Mouse (Mus musculus): ENCODE measurements around the gene Fam50a. TPM values are rescaled to one million over a fixed set of nuclear protein-coding genes. Genes with fewer than 3 reads are reported as not detected.
"Not testable (repeated sequence)": the region's sequence is repeated elsewhere in the genome, so short reads cannot be mapped to it uniquely, and the experiment has no call there.

Gene Fam50a
- polyA plus RNA-seq, 1 experiment from 2014 or later, result 69.3 TPM

GRCm38 (mm10) chrX:74353467-74353770, 40.6 kb downstream of the Fam50a start, which contains the start of gene Lage3:
Gene Lage3 (minus strand): TSS chrX:74353618.
- Histone ChIP-seq H3K27me3 (no peaks in the 10 kb centered on the region), H3K9ac (peak within 1 kb of the TSS; percentile 69), H3K36me3 (no peaks in the 10 kb centered on the region), H3K9me3 (no peaks in the 10 kb centered on the region), H3K4me3 (peak within 1 kb of the TSS; percentile 49), H3K4me1 (no peaks in the 10 kb centered on the region), H3K4me2 (peak within 1 kb of the TSS; percentile 62), H3K27ac (peak within 1 kb of the TSS; percentile 62)
- ATAC-seq (ENCODE audit: insufficient number of reproducible peaks, insufficient read depth, low FRiP score, low TSS enrichment, low read depth), result peak; percentile 78
- 22% methylated on average over 13 of the region's 22 CpGs for WGBS

DNA sequence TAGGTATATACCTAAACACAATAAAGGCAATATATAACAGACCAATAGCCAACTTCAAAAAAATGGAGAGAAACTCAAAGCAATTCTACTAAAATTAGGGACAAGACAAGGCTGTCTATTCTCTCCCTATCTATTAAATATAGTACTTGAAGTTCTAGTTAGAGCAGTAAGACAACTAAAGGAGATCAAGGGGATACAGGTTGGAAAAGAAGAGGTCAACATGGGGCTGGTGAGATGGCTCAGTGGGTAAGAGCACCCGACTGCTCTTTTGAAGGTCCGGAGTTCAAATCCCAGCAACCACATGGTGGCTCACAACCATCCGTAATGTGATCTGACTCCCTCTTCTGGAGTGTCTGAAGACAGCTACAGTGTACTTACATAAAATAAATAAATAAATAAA, 44.2 kb downstream of the Fam50a start:
- WGBS, result 85% methylated on average over 3 of the region's 3 CpGs
- not testable (repeated sequence) for H3K36me3 ChIP-seq; H3K4me3 ChIP-seq; H3K9me3 ChIP-seq; ATAC-seq (ENCODE audit: insufficient number of reproducible peaks, insufficient read depth, low FRiP score, low TSS enrichment, low read depth); H3K27me3 ChIP-seq; H3K27ac ChIP-seq; H3K9ac ChIP-seq; H3K4me1 ChIP-seq; H3K4me2 ChIP-seq

GRCm38 (mm10) chrX:74359171-74359570, 46.3 kb downstream of the Fam50a start:
- 44% methylated on average over 11 of the region's 11 CpGs for WGBS

DNA sequence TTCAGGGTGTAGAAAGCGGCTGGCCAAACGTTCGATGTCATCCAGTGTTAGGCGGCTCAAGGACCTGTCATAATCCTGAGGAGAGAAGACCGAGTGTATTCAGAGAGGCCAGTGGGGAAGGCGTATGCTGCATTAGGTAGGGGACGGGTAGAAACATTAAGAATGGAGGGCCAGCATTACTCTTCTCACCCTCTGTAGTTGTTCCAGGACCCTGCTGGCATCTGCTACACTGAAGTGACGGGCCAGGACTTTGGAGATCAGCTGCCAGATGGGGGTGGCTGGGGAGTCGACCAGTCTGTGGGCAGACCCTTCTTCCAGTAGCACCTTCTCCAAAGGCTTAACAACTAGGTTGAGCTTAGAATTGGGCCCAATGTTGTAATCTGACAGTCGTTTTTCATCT, 54.7 kb downstream of the Fam50a start:
- 0 out of 2 replicates have a peak, but pooled peaks cover 3% of the 10 kb centered on the region for H3K4me1 ChIP-seq
- H3K4me3 ChIP-seq, result peak overlapping the region; percentile 60
- 75% methylated on average over 10 of the region's 10 CpGs for WGBS
- H3K36me3 ChIP-seq, result peaks cover 19% of the 10 kb centered on the region; the same call in 1 of the 2 replicates
- H3K9me3 ChIP-seq, result no peaks in the 10 kb centered on the region
- ATAC-seq (ENCODE audit: insufficient number of reproducible peaks, insufficient read depth, low FRiP score, low TSS enrichment, low read depth), result no peak
- H3K27me3 ChIP-seq, result no peaks in the 10 kb centered on the region
- peak overlapping the region; percentile 66; the same call in 1 of the 2 replicates for H3K27ac ChIP-seq
- H3K4me2 ChIP-seq, result peak overlapping the region; percentile 65
- H3K9ac ChIP-seq, result peak overlapping the region; percentile 83

More at GRCm38 (mm10) chrX:74359171-74359570, 46.3 kb downstream of the Fam50a start:
- no peak overlapping the region for H3K27ac ChIP-seq
- no peaks in the 10 kb centered on the region for H3K9me3 ChIP-seq
- H3K9ac ChIP-seq, result no peak overlapping the region
- H3K36me3 ChIP-seq, result no peaks in the 10 kb centered on the region
- no peaks in the 10 kb centered on the region for H3K27me3 ChIP-seq
- no peaks in the 10 kb centered on the region for H3K4me1 ChIP-seq
- no peak overlapping the region for H3K4me2 ChIP-seq
- ATAC-seq (ENCODE audit: insufficient number of reproducible peaks, insufficient read depth, low FRiP score, low TSS enrichment, low read depth), result no peak
- H3K4me3 ChIP-seq, result no peak overlapping the region

- H3K4me2 ChIP-seq, result peak overlapping the region; percentile 65
- peak overlapping the region; percentile 66 for H3K27ac ChIP-seq
- peak; percentile 68 for ATAC-seq (ENCODE audit: insufficient number of reproducible peaks, insufficient read depth, low FRiP score, low TSS enrichment, low read depth)
- H3K9ac ChIP-seq, result peak overlapping the region; percentile 83
- WGBS, result 31% methylated on average over 43 of the region's 49 CpGs
- no peaks in the 10 kb centered on the region for H3K9me3 ChIP-seq
- peaks cover 19% of the 10 kb centered on the region; the same call in 1 of the 2 replicates for H3K36me3 ChIP-seq
- no peaks in the 10 kb centered on the region for H3K27me3 ChIP-seq
- 0 out of 2 replicates have a peak, but pooled peaks cover 3% of the 10 kb centered on the region for H3K4me1 ChIP-seq
- peak overlapping the region; percentile 60 for H3K4me3 ChIP-seq
Measured at GRCm38 (mm10) chrX:74368209-74368909, 55.5 kb downstream of the Fam50a start.

Small RNAs within 50 kb of the gene (microRNA-seq; reads per million reads assigned to microRNA genes)
- gene Mir7091 (not detected), gene Mir7092 (not detected)

Other genes with a start within 250 kb of the Fam50a start
- gene Opn1mw, start 185.6 kb upstream of the Fam50a start, polyA plus RNA-seq (2015; fragmentation: Nextera tagmentation; extraction: Ambion mirVana), result not detected in 2 replicates
- gene Mecp2, start 177.7 kb upstream of the Fam50a start, polyA plus RNA-seq (2015; fragmentation: Nextera tagmentation; extraction: Ambion mirVana), result 12.1 and 12.6 TPM in 2 replicates
- not detected in 2 replicates for gene Tex28, start 145.2 kb upstream of the Fam50a start, polyA plus RNA-seq (2015; fragmentation: Nextera tagmentation; extraction: Ambion mirVana)
- gene Tktl1, start 135.8 kb upstream of the Fam50a start, polyA plus RNA-seq (2015; fragmentation: Nextera tagmentation; extraction: Ambion mirVana), result 0.14 TPM in 1 of 2 replicates, not detected in the other
- 289 and 307 TPM in 2 replicates for gene Flna, start 63.2 kb upstream of the Fam50a start, polyA plus RNA-seq (2015; fragmentation: Nextera tagmentation; extraction: Ambion mirVana)
- 28.9 and 31.6 TPM in 2 replicates for gene Emd, start 58.3 kb upstream of the Fam50a start, polyA plus RNA-seq (2015; fragmentation: Nextera tagmentation; extraction: Ambion mirVana)
- 776 and 892 TPM in 2 replicates for gene Rpl10, start 42.2 kb upstream of the Fam50a start, polyA plus RNA-seq (2015; fragmentation: Nextera tagmentation; extraction: Ambion mirVana)
- 92.8 and 94.8 TPM in 2 replicates for gene Taz, start 31.1 kb upstream of the Fam50a start, polyA plus RNA-seq (2015; fragmentation: Nextera tagmentation; extraction: Ambion mirVana)
- 11.3 and 14.9 TPM in 2 replicates for gene Dnase1l1, start 30.7 kb upstream of the Fam50a start, polyA plus RNA-seq (2015; fragmentation: Nextera tagmentation; extraction: Ambion mirVana)
- 124 and 133 TPM in 2 replicates for gene Atp6ap1, start 15.9 kb upstream of the Fam50a start, polyA plus RNA-seq (2015; fragmentation: Nextera tagmentation; extraction: Ambion mirVana)
- 254 and 268 TPM in 2 replicates for gene Gdi1, start 8.0 kb upstream of the Fam50a start, polyA plus RNA-seq (2015; fragmentation: Nextera tagmentation; extraction: Ambion mirVana)
- gene Plxna3, start 16.0 kb downstream of the Fam50a start, polyA plus RNA-seq (2015; fragmentation: Nextera tagmentation; extraction: Ambion mirVana), result 21.4 and 25.1 TPM in 2 replicates
- 113 and 129 TPM in 2 replicates for gene Lage3, start 40.6 kb downstream of the Fam50a start, polyA plus RNA-seq (2015; fragmentation: Nextera tagmentation; extraction: Ambion mirVana)
- gene Ubl4a, start 60.2 kb downstream of the Fam50a start, polyA plus RNA-seq (2015; fragmentation: Nextera tagmentation; extraction: Ambion mirVana), result 67.2 and 71.1 TPM in 2 replicates
- gene Slc10a3, start 60.3 kb downstream of the Fam50a start, polyA plus RNA-seq (2015; fragmentation: Nextera tagmentation; extraction: Ambion mirVana), result 19.5 and 20.2 TPM in 2 replicates
- gene Fam3a, start 80.2 kb downstream of the Fam50a start, polyA plus RNA-seq (2015; fragmentation: Nextera tagmentation; extraction: Ambion mirVana), result 38.1 and 45.5 TPM in 2 replicates
- 17.9 and 18.8 TPM in 2 replicates for gene Ikbkg, start 80.3 kb downstream of the Fam50a start, polyA plus RNA-seq (2015; fragmentation: Nextera tagmentation; extraction: Ambion mirVana)
- gene G6pdx, start 116.2 kb downstream of the Fam50a start, polyA plus RNA-seq (2015; fragmentation: Nextera tagmentation; extraction: Ambion mirVana), result 49.1 and 54.5 TPM in 2 replicates
- not detected in 2 replicates for gene Gm6880, start 168.4 kb downstream of the Fam50a start, polyA plus RNA-seq (2015; fragmentation: Nextera tagmentation; extraction: Ambion mirVana)

Data from embryonic facial prominence, embryonic 13.5 days (tissue).